Mouse (Mus musculus) spleen, postnatal 10 days (tissue): Measurements from ENCODE around the gene Mrpl19.

Source experiments
- DNase-seq, 2 experiments: peaks; one replicate each; pipeline ENCODE4 v3.0.0; 2021 to 2022; ENCODE audit warnings: low spot score in 2 of 2

The Mrpl19 gene

GRCm38 (mm10) chr6:81965296-81966067 is at the start of gene Mrpl19:
Gene Mrpl19 (minus strand): TSS chr6:81965958.
- peak; percentile 87 to 91 for DNase-seq

- no peak for DNase-seq
Measured at GRCm38 (mm10) chr6:82012392-82012791, 46.6 kb upstream of the Mrpl19 start.

DNA sequence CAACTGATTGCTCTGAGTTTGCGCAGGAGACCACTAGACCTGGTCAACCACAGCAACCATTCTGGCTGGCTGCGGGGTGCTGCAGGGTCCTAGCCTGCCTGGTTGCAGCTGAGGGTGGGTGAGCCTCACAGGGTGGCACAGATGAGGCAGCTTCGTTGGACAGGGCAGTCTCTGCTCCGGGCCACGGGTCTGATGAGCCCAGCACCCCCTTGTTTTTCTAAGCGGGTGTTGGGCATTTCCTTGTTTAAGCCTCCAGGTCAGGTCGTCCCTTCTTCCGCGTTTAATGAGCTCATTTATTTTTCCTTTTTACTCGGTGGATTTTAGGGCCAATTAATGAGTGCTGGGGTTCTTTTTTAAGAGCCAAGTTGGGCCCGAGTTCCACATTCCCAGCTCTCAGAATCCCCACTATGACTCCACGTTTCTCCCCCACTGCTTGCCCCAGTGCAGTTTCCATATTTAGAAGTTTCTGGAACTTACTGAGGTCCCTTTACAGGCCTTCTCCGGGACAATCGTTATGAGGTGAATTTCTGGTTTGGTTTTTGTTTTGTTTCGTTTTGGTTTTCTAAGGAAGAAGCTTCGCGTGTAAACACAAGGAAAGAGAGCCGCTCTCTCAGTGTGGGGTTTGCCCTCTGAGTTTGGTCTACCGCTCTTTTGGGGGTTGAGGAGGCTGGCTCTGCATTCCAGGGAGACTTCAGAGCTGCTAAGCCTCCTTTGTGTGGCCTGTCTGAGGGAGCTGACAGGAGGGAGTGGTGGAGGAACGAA is 24.5 kb upstream of the Mrpl19 start:
- DNase-seq = no peak

GRCm38 (mm10) chr6:81988341-81988740 is 22.6 kb upstream of the Mrpl19 start:
- DNase-seq = no peak

DNA sequence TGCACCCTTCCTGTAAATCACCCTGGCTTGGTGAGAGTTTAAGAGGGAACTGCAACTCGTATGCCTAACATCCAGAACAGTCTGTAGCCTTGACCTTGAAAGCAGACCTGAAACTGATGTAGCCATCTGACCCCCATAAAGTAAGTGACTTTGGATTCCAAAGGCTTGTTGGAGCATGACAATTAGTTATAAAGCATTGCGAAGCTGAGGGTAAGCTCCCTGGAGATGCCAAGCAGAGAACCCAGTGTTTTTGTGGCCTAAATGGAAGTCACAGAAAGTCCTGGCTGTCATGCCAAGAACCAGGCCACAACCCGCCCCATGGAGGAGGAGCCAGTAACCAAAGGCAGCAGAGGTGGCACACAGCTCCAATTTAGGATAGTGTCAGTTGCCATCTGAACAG is 21.8 kb upstream of the Mrpl19 start:
- DNase-seq = no peak

DNA sequence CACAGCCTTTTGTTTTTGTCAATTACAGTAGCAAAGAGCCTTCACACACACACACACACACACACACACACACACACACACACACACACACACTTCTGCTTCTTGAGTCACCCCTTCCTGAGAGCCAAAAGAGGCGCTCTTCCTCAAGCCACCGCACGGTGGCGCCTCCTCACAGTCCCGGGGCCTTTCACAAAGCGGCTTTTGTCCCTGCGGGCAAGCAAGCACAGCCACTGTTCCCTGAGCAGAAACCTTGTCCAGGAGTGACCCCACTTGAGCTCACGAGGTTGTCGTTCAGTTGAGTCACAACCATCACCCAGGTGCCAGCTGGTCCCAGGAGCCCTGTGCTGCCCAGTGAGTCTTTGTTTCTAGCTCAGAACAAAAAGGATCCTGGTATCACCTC is 21.3 kb upstream of the Mrpl19 start:
- DNase-seq = peak; percentile 37 to 75

- no peak for DNase-seq
Measured at GRCm38 (mm10) chr6:81986599-81986998, 20.8 kb upstream of the Mrpl19 start.

DNA sequence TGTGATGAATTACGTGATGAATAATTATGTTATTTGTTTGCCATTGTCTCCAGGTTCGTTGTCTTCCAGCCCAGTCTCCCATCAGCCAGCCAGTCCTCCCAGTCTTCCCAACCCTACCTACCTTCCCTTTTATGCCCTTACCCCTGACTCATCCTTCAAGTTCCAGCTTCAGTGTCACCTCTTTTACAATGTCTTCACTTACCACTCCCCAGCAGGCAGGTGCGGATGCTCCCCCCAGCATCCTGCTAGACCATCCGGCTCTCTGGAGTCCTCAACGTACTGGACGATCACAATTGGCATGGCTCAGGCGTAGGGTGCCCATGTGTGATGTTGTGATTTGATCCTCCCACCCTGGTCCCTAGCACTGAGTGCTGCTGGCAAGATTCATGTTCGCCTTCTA is 20.4 kb upstream of the Mrpl19 start:
- no peak for DNase-seq

DNA sequence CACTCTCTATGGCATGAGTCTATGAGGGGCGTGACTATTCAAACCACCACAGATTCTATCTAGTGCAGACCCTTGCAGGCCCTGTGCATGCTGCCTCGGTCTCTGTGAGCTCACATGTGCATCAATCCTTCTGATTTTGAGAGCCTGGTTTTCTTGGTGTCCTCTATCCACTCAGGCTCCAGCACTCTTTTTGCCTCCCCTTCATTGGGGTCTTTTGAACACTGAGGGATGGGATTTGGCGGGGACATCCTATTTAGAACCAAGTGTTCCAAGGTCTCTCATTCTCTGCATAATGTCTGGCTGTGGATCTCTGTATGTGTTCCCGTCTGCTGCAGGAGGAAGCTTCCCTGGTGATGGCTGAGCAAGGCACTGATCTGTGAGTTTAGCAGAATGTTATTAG is 13.5 kb upstream of the Mrpl19 start:
- DNase-seq = no peak

DNA sequence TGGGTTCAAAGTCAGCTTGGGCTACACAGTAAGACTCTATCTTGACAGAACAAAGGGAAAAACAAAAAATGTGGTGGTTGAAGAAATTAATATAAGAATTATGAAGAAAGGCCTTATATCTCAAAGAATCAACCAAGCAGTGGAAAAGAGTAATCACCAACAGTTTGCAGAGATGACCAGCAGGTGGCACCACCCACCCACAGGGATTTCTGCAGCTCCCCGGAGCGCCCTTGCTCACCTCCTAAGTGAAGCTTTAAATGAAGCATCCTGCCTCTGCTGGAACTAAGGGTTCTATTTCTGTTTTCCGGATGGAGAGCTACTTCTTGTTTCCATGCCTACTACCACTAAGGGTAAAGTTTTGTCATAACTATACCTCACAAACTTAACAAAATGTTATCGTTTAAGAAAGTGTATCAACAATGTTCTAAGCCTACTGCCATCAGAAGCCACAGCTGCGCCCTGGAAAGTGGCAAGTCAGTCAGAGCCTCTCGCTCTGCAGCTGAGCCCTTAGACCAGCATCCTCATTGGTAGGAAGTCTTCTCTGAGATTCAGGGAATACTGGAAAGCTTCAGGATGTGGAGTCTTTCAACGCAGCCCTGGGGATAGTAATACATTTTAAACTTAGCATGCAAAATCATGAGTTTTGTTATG is 10.3 kb upstream of the Mrpl19 start:
- DNase-seq = peak; percentile 28 to 77

DNA sequence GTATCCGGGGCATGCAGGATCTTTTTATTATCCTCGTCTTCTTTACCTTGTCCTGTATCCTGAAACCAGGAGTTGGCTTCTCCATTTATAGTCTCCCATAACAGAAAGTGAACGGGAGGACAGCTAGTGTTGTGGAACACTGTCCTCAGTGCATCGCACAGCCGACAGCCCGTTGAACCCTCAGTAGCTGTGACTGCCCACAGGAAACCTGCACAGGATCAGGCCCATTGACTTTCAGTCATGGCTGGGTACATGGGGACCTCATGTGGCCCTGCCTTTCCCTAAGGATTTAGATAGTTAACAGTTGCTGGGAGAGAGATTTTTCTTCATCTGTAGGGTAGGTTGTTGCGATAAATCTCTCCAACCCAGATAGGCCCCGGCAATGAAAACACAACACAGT is 6.8 kb upstream of the Mrpl19 start:
- no peak for DNase-seq

DNA sequence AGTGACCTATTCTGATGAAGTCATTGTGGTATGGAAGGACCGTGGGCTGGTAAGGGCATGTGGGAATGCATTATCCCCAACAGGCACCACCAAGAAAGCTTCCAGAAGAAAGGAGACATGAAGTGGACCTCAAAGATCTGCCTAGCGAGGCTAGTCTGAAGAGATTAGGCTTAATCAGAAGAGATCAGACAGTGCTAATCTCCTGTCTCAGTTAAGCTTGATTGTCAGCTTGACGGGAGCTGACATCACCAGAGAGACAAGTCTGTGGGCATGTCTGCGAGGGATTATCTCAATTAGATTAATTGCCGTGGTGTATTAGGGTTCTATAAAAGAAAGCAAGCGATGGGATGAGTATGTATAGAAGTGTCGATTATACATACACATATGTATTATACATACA is 5.4 kb upstream of the Mrpl19 start:
- DNase-seq = no peak

DNA sequence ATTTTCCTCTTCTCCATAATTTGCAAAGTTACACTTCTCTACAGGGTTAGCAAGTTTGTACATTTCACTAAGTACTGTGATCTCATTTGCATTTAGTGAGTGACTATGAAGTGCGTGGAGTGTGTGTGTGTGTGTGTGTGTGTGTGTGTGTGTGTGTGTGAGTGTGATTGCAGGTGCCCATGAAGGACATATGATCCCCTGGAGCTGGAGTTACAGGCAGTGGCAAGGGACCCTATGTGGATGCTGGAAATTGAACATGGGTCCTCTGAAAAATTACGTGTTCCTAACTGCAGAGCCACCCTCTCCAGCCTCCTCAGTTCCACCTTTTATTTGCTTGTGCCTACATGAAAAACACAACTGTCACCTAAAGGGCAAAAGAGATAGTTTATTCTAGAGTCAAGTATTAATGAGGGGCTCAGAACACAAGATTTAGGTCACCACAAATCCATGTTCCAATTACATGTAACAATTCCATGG is 348 bp upstream of the Mrpl19 start:
- DNase-seq = no peak

DNA sequence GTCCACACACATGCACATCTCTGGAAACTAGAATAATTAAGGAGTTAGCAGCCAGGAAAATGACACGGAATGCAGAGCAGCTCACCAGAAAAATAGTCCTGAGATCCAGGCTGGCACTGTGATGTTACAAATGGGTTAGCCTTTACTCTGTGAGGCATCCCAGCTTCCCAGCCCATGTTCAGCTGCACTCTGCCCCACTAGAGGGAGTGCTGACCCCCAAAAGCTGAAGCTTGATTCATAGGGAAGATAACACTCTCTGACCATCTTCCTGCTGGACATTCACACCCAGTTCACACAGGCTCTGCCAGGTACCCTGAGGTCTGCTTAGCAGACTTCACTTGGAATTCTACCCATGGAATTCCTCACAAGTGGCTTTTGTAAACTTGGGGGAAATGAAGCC is 5.5 kb downstream of the Mrpl19 start:
- DNase-seq = no peak

- no peak for DNase-seq
Measured at GRCm38 (mm10) chr6:81959866-81960265, 5.9 kb downstream of the Mrpl19 start.

DNA sequence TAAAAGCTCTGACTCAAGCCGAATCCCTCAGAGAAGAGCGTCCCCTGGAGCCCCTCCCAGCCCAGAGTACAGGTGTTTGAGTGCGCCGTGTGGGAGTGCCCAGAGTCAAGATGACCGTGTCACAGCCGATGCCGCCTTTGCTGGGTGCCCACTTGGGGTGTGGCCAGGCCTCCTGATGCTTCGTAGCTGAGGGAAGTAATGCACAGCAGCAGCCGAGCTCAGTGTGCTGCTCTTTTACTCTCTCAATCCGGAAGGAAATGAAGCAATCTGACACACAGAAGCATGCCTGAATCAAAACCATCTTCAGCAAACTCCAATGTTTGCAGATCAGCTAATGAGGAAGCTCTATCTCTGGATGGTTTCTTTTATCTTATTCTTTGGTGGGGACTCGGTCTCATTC is 7.8 kb downstream of the Mrpl19 start:
- DNase-seq = no peak

DNA sequence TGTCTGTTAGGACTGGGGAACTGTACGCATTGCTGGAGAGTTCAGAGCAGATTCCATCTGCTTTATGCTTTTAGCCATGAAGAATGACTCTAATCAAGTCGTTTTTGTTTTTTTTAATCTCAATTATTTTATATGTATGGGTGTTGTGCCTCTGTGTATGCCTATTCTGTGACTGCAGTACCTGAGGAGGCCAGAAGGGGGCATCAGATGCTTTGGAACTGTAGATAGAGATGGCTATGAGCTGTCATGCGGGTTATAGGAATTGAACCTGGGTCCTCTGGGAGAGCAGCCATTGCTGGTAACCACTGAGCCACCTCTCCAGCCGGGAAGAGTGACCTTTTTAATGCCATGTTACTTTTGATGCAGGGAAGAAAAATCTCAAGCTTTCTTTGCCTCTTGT is 9.4 kb downstream of the Mrpl19 start:
- DNase-seq = peak in 1 of 2 experiments; percentile 31

- DNase-seq = no peak
Measured at GRCm38 (mm10) chr6:81955133-81955532, 10.6 kb downstream of the Mrpl19 start.

- no peak for DNase-seq
Measured at GRCm38 (mm10) chr6:81946906-81947305, 18.9 kb downstream of the Mrpl19 start.

- no peak for DNase-seq
Measured at GRCm38 (mm10) chr6:81944432-81944831, 21.3 kb downstream of the Mrpl19 start.

DNA sequence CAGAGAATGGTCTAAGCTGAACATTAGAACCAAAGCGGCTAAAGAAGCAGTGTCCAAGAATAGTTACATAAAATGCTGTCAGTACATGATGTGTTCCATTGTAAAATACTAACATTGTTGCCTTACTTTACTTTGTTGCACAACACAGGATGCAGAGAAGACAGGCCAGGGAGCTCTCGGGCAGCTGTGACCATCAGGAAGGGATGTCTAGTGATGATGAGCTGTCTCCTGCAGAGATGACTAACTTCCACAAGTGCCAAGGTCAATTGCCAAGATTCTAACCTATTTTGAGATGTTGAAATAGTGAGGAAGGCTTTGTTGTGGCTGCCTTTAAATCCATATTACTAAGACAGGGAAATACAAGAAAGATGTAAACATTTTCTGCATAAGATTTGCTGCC is 22.5 kb downstream of the Mrpl19 start:
- no peak for DNase-seq

GRCm38 (mm10) chr6:81941718-81942117 is 24.0 kb downstream of the Mrpl19 start:
- DNase-seq = no peak

DNA sequence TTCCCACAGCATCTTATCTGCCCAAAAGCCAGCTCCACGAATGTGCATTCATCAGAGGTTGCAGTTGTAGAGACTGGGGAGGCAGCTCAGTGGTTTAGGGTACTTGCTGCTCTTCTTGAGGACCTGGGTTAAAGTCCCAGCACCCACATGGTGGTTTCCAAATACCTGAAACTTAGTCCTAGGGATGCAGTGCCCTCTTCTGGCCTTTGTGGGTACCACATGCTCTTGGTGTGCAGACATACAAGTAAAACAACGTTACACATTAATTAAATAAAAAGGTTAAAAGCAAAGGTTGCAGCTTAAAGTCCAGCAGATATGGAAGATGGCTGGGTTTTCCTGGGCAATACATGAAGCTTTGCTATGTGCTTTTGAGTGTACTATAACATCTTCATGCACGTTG is 32.5 kb downstream of the Mrpl19 start:
- no peak for DNase-seq
